Mouse (Mus musculus) heart, postnatal 4 days (tissue): ENCODE measurements around the gene Tnrc6b. TPM values are rescaled to one million over a fixed set of nuclear protein-coding genes. Genes with fewer than 3 reads are reported as not detected.
"Not testable (repeated sequence)": the region's sequence is repeated elsewhere in the genome, so short reads cannot be mapped to it uniquely, and the experiment has no call there.

Experiments used
- DNase-seq: peaks from one replicate; pipeline ENCODE4 v3.0.0; 2021
- total RNA-seq, 2 experiments: library from RNA; stranded (reverse); gene quantifications; 2 replicates each; pipeline ENCODE4 v1.2.3; 2021

The Tnrc6b gene
- total RNA-seq, 2 experiments from 2014 or later, result 59.5 to 60.8 TPM

DNA sequence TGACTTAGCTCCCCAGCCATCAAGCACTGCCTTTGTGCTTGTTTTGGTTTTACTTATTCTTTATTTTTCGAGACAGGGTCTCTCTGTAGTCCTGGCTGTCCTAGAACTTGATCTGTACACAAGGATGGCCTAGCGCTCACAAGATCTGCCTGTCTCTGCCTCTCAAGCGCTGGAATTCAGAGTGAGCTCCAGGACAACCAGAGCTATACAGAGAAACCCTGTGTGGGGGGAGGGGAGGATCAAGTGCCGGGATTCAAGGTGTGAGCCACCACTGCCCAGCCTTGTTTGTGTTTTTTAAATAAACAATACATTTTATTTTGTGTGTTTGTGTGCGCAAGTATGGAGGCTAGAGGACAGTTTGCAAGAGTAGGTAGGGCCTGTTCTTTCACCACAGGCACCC is 141.0 kb downstream of the Tnrc6b start:
- DNase-seq, result no peak

GRCm38 (mm10) chr15:80852527-80852926 is 141.4 kb downstream of the Tnrc6b start:
- DNase-seq, result not testable (repeated sequence)

- no peak for DNase-seq
Measured at GRCm38 (mm10) chr15:80859366-80859765, 148.3 kb downstream of the Tnrc6b start.

DNA sequence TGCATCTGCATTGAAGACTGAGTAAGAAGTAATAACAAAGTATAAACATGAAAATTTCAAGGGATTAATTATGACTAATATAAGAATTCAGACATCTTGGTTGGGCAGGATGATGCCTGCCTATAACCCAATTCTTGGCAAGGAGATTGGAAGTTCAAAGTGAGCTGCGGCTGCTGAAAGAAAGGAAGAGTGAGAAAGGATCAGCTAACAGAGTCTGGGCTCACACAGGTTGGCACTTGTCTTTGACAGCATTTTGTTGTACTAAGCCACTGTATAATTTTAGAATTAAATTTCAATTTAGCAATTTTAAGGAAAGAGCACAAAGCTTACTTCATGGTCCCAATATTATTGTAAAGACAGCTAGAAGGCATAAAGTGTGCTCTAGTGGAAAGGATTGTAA is 150.2 kb downstream of the Tnrc6b start:
- no peak for DNase-seq

DNA sequence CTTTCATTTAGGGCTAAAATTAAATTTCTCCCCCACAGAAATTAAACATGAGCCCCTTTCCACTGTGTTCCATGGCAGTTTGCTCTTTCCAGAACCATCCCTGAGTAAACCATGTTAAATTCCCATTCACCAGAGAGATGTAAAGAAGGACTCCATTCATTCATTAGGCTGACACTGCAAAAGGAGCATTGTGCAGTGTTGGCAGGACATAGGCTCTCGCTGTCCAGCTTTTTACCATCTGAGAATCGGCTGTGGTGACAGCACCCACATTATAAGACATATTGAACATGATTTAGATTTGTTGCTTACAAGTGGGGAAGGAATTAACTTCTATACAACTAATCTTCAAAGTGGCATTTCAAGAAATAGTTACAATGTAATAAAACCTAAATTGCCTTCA is 150.9 kb downstream of the Tnrc6b start:
- DNase-seq, result no peak

- DNase-seq, result not testable (repeated sequence)
Measured at GRCm38 (mm10) chr15:80868603-80869002, 157.5 kb downstream of the Tnrc6b start.

DNA sequence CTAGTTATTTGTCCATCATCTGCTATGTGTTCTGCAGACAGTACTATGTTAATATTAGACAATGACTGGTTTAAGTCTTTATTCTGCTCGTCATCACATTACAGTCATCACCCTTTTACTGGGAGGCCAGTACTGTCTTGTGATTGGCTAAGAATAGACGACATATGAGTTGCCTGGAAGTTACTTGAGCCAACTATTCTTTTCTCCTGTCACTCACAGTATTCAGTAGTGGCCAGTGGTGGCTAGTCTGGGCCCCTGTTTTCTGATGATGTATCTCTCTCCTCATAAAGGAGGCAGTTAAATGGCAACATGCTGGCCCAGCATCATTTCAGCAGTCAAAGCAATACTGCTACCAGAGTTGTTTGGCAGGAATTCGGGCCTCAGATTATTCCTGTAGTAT is 163.6 kb downstream of the Tnrc6b start:
- DNase-seq, result no peak

- DNase-seq, result no peak
Measured at GRCm38 (mm10) chr15:80876231-80876630, 165.1 kb downstream of the Tnrc6b start.

- DNase-seq, result no peak
Measured at GRCm38 (mm10) chr15:80884095-80884494, 173.0 kb downstream of the Tnrc6b start.

GRCm38 (mm10) chr15:80886361-80887156 is 175.4 kb downstream of the Tnrc6b start:
- no peak for DNase-seq

DNA sequence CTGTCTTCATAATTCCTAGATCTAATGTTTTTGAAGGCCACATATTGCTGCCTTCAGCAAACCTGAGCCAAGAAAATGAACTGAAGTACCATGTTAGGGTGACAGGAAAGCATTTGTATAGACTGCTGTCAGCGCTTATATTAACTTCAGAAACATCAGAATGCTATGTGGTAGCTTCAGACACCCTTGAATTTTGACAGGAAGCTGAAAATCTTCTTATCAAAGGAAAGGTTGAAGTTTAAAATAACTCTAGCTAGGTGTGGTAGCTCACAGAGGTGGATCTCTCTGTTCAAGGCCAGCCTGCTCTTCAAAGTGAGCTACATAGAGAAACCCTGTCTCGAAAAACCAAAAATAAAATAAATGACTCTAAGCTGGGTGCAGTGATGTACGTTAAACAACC is 181.2 kb downstream of the Tnrc6b start:
- DNase-seq, result no peak

GRCm38 (mm10) chr15:80896741-80897140 is 185.6 kb downstream of the Tnrc6b start:
- DNase-seq, result no peak

DNA sequence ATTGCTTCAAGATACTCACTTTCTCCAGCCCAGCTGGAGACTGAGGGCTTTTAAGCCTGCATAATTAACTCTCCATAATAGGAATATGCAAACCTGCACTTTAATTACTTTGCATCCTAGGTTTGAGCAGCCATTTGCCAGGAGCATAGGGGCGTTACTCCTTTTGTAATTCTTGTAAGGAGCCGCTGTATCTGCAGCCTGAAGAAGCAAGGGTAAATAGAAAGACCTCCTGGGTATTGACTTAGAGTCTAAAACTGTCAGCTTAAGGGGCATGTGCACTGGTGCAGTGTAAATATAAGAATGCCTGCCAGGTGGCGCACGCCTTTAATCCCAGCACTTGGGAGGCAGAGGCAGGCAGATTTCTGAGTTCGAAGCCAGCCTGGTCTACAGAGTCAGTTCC is 186.8 kb downstream of the Tnrc6b start:
- no peak for DNase-seq

GRCm38 (mm10) chr15:80899806-80900205 is 188.7 kb downstream of the Tnrc6b start:
- DNase-seq, result no peak

DNA sequence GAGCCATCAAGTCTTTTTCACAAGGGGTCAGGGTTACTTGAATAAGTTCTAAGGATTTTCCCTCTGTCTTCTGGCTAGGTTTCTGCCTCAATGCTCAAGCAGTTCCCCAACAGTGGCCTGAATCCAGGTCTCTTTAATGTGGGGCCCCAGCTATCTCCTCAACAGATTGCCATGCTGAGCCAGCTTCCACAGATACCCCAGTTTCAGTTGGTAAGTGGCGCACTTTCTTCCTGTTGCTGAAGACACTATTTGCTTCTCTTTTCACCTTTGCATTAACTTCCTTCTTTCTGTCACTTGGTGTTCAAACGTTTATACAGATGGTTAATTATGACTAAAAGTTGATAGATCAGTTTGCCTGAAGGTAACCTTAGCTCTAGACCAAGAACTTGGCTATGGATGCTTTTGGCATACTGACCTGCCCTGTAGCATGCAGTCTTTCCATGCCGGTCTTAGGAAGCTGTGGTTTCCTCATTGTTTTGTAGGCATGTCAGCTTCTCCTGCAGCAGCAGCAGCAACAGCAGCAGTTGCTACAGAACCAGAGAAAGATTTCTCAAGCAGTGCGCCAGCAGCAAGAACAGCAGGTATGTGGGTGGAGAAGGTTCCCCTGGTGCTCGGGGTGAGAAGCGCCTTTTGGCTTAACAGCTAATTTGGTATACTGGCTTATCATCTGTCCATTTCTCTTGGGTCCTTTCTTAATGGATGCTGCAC is 190.8 kb downstream of the Tnrc6b start:
- no peak for DNase-seq

GRCm38 (mm10) chr15:80904776-80905175 is 193.7 kb downstream of the Tnrc6b start:
- DNase-seq, result not testable (repeated sequence)

DNA sequence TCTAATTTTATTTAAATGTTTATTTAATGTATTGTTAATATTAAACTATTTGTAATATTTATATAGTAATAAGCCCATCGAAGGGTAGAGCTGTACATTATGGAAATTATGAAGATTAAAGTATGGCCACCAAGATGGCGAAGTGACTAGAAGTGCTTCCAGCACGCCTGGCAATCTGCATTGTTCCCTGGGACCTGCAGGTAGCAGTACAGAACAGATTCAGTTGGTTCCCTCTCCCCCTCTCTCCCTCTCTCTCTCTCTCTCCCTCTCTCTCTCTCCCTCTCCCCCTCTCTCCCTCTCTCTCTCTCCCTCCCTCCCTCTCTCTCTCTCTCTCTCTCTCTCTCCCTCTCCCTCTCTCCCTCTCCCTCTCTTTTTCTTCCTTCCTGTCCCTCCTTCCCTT is 199.1 kb downstream of the Tnrc6b start:
- no peak for DNase-seq

DNA sequence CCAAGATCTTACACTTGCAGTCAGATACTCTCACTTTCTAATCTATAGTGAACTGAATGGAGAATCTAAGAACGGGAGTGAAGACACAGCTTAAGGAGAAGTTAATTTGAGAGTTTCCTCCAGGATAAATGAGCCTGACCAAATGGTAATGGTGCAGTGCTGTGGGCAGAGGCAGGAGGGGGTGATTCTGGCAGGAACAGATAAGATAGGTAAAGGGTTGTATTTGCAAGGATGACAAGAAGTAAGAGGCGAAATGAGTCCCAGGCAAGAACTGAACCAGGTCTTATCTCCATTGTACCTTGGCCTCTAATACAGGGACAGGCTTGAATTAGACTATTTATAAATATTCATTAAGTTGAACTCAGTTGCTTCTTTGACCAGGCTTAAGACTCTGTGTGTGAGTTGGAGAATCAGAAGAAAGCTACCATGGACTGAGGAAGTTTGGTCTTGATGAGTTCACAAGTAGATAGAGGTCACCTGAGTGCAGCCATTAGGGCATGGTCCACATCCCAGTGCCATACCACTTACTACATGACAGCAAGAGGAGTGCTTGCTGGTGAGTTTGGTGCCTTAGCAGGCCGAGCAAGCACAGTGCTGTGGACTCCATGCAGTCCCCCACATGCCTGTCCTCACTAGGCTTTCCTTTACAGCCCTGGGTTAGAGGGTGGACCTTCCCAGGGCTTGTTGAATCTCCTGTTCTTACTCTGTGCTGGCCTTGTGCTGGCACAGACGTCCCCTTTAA is 199.8 kb downstream of the Tnrc6b start:
- no peak for DNase-seq

- no peak for DNase-seq
Measured at GRCm38 (mm10) chr15:80912175-80912574, 201.1 kb downstream of the Tnrc6b start.

DNA sequence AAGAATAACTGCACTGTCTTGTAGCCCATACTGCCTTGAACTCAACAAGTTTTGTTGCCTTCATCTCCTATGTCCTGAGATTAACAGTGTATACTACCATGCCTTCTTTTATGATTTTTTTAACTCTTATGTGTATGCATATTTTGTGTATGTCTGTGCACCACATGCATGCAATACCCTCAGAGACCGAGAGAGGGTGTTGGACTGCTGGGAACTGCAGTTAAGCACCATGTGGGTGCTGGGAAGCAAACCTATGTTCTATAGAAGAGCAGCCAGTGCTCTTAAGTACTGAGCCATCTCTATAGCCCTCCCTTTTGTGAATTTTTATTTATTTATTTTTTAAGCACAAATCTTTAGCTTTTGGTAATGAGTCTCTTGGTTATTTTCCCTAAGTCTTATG is 202.7 kb downstream of the Tnrc6b start:
- no peak for DNase-seq

- DNase-seq, result peak; percentile 41
Measured at GRCm38 (mm10) chr15:80915850-80916249, 204.7 kb downstream of the Tnrc6b start.

DNA sequence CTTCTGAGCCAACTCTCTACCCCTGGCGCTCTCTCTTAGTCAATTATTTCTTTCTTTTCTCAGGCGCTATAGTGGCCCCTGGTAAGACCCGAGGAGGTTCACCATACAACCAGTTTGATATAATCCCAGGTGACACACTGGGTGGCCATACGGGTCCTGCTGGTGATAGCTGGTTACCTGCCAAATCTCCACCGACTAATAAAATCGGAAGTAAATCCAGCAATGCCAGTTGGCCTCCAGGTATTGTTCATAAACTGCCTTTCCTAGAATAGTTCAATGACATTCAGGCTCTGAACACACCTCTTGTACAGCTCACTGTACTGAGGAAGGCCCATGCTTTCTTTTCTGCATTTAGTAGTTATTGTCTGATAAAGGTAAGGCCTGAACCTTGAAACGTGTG is 205.5 kb downstream of the Tnrc6b start:
- DNase-seq, result no peak

GRCm38 (mm10) chr15:80920346-80920745 is 209.2 kb downstream of the Tnrc6b start:
- no peak for DNase-seq
